Mouse (Mus musculus) small intestine, adult 10 weeks (tissue): ENCODE results near the gene Tsga13. TPM values are rescaled to one million over a fixed set of nuclear protein-coding genes. Genes with fewer than 3 reads are reported as not detected.

ENCODE experiments used
- polyA plus RNA-seq: library from polyadenylated mRNA; stranded (reverse); fragments of 350-450 nt; fragmentation: Illumina TruSeq; extraction: RNeasy Lipid Tissue Mini Kit (QIAGEN cat#74804); gene quantifications from one replicate; pipeline ENCODE4 v1.2.3, GENCODE M21; 2014; ENCODE audit warnings: low replicate concordance

Tsga13 gene
- polyA plus RNA-seq, result not detected

DNA sequence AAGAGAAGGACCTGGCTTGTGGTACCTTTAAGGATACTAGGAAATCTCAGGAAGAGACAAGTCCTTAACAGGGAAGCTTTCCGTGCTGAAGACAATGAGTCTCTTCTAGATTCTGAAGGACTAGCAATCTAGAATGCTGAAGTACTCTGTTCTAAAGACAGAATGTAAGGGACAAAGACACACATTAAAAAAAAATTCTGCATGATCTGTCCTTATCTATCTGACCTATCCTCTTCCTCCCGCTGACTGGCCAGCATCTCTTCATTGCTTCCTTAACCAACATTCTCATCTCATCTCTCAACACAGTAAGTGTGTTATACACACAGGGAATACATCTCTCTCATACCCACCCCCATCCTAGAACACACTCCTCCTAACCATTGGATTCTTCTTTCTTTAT lies at the start of gene Tsga13:
Tsga13 (minus strand) TSS at position 101 of the 400 bp plus-strand sequence.

DNA sequence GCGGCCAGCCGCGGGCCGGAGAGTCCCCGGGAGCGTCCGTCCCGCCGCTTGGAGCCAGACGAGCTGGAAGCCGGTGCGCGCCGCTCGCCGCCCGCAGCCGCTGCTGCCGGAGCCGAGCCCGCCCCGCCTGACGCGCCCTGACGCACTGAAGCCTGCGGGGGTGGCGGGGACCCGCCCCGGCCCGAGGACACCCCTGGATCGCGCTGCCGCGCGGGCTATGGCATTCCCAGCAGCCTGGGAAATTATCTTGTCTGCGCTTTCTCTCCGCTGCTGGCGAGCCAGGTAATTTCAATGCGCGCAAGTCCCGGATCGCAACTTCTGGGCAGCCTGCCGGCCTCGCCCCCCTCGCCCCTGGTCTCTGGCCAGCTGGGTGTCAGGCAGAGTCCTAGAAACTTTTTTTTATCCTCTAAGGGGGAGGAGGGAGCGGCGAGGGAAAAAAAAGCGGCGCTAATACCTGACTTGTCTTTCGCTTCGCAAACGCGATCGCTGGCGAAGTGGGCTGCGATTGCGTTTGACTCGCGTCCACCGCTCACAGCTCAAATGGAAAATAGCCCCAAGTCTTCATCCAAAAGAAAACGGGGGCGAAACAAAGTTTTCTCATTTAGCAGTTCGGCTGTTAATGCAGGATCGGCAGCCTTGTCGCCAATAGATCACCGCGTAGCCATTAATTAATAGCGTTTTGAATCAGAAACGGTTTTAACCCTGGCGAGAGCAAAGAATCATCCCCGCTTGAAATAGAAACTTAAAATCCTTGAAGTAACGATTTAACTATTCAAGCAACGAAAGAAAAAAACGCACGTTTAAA lies 43.6 kb upstream of the Tsga13 start, which contains the start of gene Klf14:
Klf14 (minus strand) TSS at position 343 of the 805 bp plus-strand sequence.

DNA sequence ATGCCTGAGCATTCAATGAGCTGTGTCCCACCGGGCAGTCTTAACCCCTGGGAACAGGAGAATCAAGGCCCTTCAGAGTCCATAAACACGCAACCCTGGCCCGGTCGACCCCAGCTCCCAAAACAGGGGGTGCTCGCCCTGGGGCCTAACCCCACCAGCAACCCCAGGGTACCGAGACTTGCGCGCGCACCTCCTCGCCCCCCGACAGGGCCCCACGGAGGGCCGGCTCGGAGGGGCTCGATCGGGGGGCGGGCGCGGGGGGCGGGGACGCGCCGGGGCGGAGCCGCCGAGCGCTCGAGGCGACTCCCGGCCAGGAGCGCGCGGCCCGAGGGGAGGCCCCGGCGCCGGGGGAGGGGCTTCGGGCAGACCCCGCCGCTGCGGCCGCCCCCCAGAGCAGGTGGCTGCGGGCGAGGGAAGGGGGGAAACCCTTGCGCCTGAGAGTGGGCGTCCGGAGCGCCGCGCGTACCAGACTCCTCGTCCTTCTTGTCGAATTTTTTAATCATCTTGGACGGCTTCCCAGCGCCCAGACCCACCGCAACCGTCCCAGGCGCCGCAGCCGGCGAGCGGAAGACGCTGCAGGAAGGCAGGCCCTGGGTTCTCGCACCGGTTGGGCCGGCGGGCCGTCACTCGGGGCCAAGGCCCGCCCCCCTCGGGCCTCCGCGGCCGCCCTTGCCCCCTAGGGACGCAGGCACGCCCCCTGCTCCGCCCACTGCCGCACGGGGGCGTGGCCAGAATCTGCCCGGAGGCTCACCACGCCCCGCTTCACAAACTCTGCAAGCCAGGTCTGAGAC lies 19.0 kb downstream of the Tsga13 start, which contains the start of gene Copg2:
Copg2 (minus strand) TSS at position 600 of the 791 bp plus-strand sequence.

Other genes with a start within 250 kb of the Tsga13 start
- gene Cep41, start 221.8 kb downstream of the Tsga13 start, polyA plus RNA-seq, result 5.6 TPM
- gene Mest, start 192.0 kb downstream of the Tsga13 start, polyA plus RNA-seq, result 1.9 TPM
- gene Copg2, start 18.8 kb downstream of the Tsga13 start, polyA plus RNA-seq, result 32.8 TPM
- gene Klf14, start 43.5 kb upstream of the Tsga13 start, polyA plus RNA-seq, result not detected